In genomic region chrX:163908337-163909250, GRCm38 (mm10) we compare ENCODE assay signal across 8 mouse cellular contexts. TPM values are rescaled to one million over a fixed set of nuclear protein-coding genes. Genes with fewer than 3 reads are reported as not detected.
DNase-seq lines count a peak whose midpoint lies in the region; ATAC-seq lines count a peak whose summit lies in the region.

TSS of gene Ap1s2 (plus strand) at chrX:163909017.

- peak within 1 kb of the TSS; percentile 57 for H3K4me2 ChIP-seq in hindbrain, embryonic 16.5 days (ENCODE audit: low read length)

- DNase-seq in WW6 (ENCODE audit: low read depth, low spot score), result peak; percentile 73
- DNase-seq in cerebellum, postnatal 4 days (ENCODE audit: low spot score in 2 of 2), result peak; percentile 67 to 90
- peak; percentile 92 for DNase-seq in gastrocnemius, adult 18-20 months (ENCODE audit: low spot score)
- DNase-seq in left cerebral cortex, adult 18-20 months (ENCODE audit: low spot score in 2 of 2), result peak; percentile 82 to 92
- DNase-seq in right cerebral cortex, adult 18-20 months, result peak; percentile 95
- DNase-seq in urinary bladder, postnatal 10 days (ENCODE audit: low spot score), result peak; percentile 63

- ATAC-seq in hindbrain, embryonic 16.5 days, result peak; percentile 100

- H3K36me3 ChIP-seq in hindbrain, embryonic 16.5 days (ENCODE audit: control insufficient read depth, insufficient read depth, low read length), result no peaks in the 10 kb centered on the region
- H3K36me3 ChIP-seq in macrophage (ENCODE audit: inconsistent target), result no peaks in the 10 kb centered on the region

- peak within 1 kb of the TSS; percentile 92 for H3K27ac ChIP-seq in hindbrain, embryonic 16.5 days (ENCODE audit: low read depth, low read length)
- peak within 1 kb of the TSS; percentile 79 for H3K27ac ChIP-seq in macrophage

- H3K79me2 ChIP-seq in macrophage (ENCODE audit: inconsistent target), result peaks cover 33% of the 10 kb centered on the region

- H3K9ac ChIP-seq in hindbrain, embryonic 16.5 days (ENCODE audit: low read depth, low read length), result peak within 1 kb of the TSS; percentile 71

- 14% methylated on average over 59 of the region's 80 CpGs for WGBS in hindbrain, embryonic 16.5 days
- WGBS in macrophage (ENCODE audit: missing documents), result 18% methylated on average over 30 of the region's 80 CpGs

- H3K4me3 ChIP-seq in hindbrain, embryonic 16.5 days (ENCODE audit: low read length), result peak within 1 kb of the TSS; percentile 69
- H3K4me3 ChIP-seq in macrophage (ENCODE audit: inconsistent target), result peak within 1 kb of the TSS; percentile 64

- no peaks in the 10 kb centered on the region; the same call in 1 of the 2 replicates for H3K9me3 ChIP-seq in hindbrain, embryonic 16.5 days (ENCODE audit: control insufficient read depth, low read length)

- no peaks in the 10 kb centered on the region; the same call in 1 of the 2 replicates for H3K27me3 ChIP-seq in hindbrain, embryonic 16.5 days (replicated peaks; ENCODE audit: control insufficient read depth, insufficient read depth, low read length)

- no peaks in the 10 kb centered on the region for H3K4me1 ChIP-seq in hindbrain, embryonic 16.5 days (ENCODE audit: control insufficient read depth, insufficient read depth, low read depth, low read length)

RNA-seq across cellular contexts. Expression of gene Ap1s2, which starts in this region (rescaled TPM):
- 10 to 100 TPM; 23.0 to 33.9 TPM for total RNA-seq in gastrocnemius, adult 18-20 months (2021)
- polyA plus RNA-seq in hindbrain, embryonic 16.5 days (2015; fragmentation: Nextera tagmentation; extraction: Ambion mirVana), result 131 and 138 TPM in 2 replicates
- 10 to 100 TPM; 35.5 to 38.8 TPM for total RNA-seq in left cerebral cortex, adult 18-20 months (2021)
- total RNA-seq in macrophage (2018; cell fraction: chromatin; rRNA removed), result 10 to 100 TPM in 24 of 26 experiments, 1 to 10 TPM in 2; 6.1 to 95.8 (median 47.0) TPM
- 100 to 1,000 TPM in 3 of 26 experiments, 10 to 100 TPM in 23; 37.6 to 108 (median 75.5) TPM for total RNA-seq in macrophage (2018; cell fraction: cytosol; rRNA removed)
- 100 to 1,000 TPM in 7 of 26 experiments, 10 to 100 TPM in 19; 20.0 to 191 (median 67.2) TPM for total RNA-seq in macrophage (2018; cell fraction: nucleus; rRNA removed)
- polyA plus RNA-seq in macrophage (2018), result 95.1 to 153 TPM (median 101 TPM) in 3 replicates

Comparison
In these comparisons a context has a peak if more than half of its experiments do, and no peak if none do; other contexts are left out.
1. Peak in every context shown above with its lines: DNase-seq, ATAC-seq, H3K4me3 ChIP-seq and H3K27ac ChIP-seq.